Mouse (Mus musculus) erythroid progenitor cell, adult 5-6 weeks (primary cell): ENCODE data around the gene Gm49355. TPM values are rescaled to one million over a fixed set of nuclear protein-coding genes. Genes with fewer than 3 reads are reported as not detected.
"Not testable (repeated sequence)": the region's sequence is repeated elsewhere in the genome, so short reads cannot be mapped to it uniquely, and the experiment has no call there.

ENCODE experiments used
- ATAC-seq: replicated peaks from 2 replicates; pipeline ENCODE4 v1.8.0; 2016; ENCODE audit warnings: moderate number of reproducible peaks, mild to moderate bottlenecking, moderate TSS enrichment, inconsistent platforms; ENCODE audit not compliant: poor library complexity, low FRiP score, severe bottlenecking
- total RNA-seq, 2 experiments: library from RNA; stranded (forward) in 1 of 2; stranded (reverse) in 1 of 2; fragments of 150-400 nt in 1 of 2; fragments of 186-747, 209-891 nt in 1 of 2; gene quantifications; 2 replicates each; pipeline versions ENCODE4 v1.2.3 to v1.2.4; 2015 to 2017; ENCODE audit warnings: low replicate concordance in 2 of 2

Gm49355 gene
- total RNA-seq (2015; ENCODE audit: low replicate concordance): not detected in 2 replicates
- not detected in 2 replicates for total RNA-seq (2017; ENCODE audit: low replicate concordance)

DNA sequence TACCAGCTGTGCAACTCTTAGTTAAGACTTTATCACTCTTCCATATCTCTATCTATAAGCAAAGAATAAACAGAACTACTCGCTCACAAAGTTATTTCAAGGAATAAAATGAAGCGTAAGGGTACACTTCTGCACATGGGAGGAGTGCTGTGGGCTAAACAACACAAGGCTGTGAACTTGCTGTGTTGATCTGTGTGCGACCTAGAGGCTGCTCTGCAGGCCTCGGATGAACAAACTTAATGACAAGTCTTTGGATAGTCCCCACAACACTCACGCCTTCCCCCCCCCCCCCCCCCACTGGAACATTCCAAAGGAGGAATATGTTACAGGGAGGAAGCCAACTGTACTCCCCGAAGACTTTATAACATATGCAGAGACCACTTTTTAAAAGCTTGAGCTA is at the start of gene Gm49355:
Gene Gm49355 (plus strand): TSS at position 336 of the 400 bp plus-strand sequence.
- no peak for ATAC-seq

DNA sequence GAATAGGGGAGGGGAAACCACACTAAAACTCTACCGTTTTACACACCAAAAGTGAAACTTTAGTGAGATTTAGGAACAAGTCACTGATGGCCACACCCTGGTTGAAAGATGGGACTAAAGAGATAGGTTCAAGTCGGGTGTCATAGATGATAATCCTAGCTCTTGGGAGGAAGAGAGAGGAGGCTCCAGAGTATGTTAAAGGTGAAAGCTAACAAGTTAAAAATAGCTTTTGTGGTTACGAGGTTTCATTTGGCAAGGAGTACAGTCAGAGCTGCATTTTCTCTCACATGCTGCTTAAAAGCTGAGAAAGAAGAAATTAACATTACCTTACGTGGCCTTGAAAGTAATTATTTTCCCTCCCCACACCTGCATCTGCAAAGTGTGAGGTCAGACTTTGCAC is 40.0 kb upstream of the Gm49355 start:
- ATAC-seq: no peak

DNA sequence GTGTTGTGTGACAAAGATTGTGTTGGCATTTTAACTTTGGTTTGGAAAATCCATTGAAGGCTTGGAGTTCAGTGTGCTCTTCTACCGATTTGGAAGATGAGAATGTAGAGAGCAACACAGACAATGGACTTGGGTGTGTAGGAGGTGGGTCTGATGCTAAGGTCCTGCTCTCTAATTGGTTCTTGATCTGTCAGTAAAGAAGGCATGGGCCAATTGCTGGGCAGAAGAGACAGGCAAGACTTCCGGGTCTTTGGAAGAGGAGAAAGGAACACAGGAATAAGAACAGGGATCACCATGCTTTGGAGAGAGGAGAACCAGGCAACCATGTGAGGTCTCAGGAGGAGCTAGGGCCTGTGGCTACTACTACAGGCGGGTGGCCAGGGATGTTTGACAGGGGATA is 7.7 kb upstream of the Gm49355 start:
- no peak for ATAC-seq

DNA sequence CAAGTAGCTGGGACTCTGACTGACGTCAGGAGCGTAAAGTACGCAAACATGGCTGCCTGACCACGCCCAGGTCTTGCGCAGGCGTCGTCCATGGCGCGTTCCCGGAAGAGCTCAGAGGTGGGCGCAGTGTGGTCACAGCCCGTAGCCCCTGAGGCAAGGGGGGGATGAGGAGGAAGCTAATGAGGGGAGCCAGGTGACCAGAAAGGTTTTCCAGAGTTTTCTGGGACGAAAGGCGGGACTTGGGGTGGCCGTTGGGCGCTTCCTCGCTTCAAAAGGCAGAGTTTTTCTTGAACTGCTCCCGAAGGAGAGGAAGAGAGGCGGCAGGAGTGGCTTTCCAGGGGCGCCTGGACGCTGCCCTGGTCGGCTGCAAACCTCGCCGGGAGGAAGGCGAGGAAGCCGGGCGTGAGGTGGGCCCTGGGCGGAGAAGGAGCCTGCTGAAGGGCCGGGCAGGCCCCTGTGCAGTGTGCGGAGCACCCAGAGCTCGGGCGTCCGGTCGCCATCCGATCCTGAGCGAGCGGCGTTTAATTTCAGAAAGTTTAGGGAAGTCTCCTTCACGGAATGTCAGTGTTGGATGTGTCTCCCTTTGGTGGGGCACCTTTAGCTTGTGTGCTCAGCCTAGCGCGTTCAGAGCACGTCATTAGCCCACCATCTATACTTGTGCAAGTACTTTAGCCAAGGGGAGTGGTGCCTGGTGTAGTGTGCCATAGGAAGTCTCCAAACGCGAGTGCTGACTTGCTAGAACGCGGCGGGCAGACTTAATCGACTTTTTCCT is 551 bp downstream of the Gm49355 start, which contains the start of gene 3830406C13Rik:
Gene 3830406C13Rik (plus strand): TSS at position 33 of the 772 bp plus-strand sequence.
- peak; percentile 90 for ATAC-seq

DNA sequence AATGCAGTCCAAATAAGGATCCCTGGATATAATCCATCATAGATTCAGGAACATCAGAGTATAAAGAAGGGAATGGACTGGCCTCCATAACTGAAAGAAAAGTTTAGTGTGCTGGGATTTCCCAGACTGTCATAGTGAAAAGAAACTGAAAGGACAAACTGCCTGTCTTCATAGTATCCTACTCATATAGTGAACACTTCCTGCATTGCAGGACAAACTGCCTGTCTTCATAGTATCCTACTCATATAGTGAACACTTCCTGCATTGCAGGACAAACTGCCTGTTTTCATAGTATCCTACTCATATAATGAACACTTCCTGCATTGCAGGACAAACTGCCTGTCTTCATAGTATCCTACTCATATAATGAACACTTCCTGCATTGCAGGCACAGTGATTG is 6.0 kb downstream of the Gm49355 start:
- ATAC-seq: not testable (repeated sequence)

DNA sequence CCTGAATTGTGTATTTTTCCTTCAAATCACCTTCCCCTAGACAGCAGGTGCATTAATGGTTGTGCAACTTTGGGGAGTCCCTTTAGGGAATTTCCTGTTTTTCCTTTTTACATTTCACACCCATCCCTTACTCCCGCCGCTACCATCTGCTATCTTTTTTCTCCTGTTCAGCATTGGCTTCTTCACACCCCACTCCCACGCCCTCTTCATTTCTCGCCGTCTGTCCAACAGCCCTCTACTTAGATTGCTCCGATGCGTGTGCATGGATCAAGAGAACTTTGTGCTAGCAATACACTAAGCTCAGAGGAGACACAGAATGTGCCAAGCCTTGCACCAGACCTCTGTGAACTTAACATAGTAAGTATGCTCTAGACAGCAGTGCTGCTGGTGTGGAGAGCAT is 12.6 kb downstream of the Gm49355 start:
- ATAC-seq: no peak

DNA sequence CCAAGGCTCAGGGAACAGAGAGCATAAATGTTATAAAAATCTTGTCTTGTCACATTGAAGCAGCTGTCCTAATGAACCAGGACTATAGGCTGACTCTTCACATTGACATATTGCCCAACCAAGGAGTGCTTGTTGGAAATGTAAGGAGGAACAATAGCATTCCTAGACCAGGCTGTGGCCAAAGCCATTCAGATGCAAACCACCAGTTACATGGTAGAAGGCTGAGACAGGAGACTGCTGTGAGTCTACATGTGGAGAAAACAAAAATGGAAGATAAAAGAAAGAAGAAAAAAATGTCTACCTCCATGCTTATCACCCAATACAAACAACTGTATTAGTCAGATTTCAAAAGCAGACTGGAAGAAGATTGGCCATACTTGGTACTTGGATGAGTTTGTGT is 15.4 kb downstream of the Gm49355 start:
- ATAC-seq: no peak

DNA sequence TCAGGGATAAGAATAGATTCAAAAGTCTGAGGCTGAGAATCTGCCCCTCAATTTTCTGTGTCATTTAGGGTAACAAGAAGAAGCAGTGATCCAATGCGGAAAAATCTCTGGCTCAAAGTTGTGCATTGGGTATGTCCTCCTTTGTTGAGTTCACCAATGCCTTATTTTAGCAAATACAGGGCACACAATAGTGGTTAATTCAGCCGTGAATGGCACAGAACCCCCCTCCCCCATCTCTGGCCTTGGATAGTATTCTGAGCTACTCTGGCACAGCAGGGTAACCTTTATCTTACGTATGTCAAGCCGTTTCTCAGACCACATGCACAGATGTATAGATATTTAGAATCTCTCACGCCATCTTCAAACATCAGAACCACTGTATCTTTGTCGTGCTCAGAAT is 15.9 kb downstream of the Gm49355 start:
- no peak for ATAC-seq

DNA sequence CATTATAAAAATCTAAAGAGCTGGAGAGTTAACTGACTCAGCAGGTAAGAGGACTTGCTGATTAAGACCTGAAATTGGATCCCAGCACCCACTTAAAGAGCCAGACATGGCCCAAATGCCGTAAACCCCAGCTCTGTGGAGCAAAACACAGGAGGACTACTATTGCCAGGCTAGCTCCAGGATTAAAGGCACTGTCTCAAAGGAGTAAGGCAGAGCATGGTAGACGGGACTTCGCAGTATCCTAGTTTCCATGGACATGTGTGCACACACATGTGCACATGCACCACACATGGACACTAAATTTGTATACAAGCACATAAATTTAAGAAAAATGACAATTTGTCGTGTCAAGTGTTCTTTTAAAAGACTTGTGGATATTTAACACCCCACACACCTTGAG is 16.5 kb downstream of the Gm49355 start:
- ATAC-seq: no peak

DNA sequence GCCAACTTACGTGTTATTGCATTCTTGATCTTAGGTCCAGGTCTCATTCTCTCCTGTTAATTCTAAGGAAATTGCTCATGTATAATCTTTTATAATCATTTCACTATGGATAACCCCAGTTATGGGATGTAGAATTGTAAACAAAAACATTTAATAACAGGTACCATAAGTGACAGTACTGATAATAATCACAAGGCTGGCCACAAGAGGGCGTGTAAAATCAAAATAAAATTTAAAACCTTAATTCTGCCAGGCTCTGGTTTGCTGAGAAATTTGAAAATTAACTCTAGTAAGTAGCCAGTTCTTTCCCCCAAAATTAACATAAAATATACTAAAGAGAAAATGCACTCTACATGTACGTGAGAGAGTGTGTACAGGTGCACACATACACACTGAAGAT is 16.9 kb downstream of the Gm49355 start:
- ATAC-seq: no peak

DNA sequence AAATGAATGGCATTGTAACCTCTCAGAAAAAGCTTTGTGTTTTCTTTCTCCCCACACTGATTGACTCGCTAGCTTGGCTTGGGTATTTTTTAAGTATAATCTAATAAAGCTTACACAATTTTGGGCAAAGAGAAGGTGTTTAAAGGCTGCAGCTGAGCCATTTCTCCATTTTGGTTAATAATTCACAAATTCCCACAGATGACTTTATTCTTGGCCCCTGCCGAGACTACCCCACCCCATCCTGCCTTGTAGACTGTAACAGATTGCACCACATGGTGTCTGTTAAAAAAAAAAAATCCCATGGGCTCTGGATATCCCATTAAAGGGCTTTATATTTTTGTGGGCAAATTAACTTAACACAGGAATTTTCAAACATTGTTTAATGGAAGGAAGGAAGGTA is 19.3 kb downstream of the Gm49355 start:
- no peak for ATAC-seq

DNA sequence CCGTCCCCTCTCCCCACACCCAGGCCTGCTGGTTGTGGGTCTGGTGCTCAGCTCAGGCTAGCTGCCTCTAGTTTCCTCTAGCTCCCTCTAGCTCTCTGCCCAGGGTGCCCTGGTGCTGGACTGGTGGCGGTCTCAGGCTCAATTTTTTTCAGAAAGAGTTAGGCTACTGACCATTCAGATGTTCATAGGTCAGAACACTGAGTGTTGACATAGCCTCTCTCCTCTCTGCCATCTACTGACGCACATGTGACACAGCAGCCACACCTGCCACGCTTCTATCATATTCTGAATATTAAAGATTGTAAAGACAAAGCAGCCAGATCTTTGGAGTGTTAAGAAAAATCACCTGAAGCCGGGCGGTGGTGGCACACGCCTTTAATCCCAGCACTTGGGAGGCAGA is 49.8 kb downstream of the Gm49355 start:
- no peak for ATAC-seq

DNA sequence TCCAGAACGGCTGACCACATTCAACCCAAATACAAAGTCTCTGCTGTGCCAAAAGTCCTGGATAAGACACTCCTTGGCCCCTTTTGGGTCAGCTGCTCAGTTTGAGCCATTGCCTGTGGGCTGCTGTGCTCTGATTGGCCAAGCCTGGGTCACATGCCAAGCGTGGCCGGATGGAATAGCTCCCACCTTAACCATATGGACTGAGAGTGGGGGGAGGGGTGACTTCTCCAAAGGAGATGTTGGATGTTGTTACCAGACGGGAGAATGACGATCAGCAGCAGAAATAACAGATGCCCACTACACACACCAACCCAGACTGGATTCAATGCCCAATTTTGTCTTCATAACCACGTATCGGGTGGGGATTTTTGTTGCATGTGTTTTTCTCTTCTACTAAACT is 51.1 kb downstream of the Gm49355 start:
- ATAC-seq: no peak

DNA sequence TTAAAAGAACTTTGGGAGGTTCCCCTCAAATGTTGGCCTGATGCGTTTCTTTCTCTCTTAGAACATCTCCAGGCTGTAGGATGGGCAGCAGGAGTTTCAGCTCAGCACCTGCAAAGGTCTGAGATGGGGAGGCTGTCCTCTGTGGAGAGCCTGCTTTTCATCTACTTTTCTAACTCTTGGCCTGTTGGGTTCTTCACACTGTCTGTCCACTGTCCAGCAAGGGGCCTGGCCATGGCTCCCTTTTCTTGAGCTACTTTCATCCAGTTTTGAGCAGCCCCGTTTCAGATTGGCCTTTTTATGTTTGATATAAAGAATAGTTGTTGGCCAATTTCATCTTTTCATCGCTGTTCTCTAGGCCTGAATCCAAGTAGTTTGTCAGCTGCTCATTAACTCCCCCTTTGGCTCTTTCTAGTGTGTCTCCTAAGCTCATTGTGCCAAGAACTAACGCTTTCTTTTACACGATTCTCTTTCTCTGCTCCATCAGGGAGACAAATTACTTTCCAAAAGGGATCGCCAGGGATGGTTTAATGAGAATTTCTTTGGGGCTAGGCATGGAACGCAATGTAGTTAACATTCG is 53.7 kb downstream of the Gm49355 start:
- no peak for ATAC-seq

DNA sequence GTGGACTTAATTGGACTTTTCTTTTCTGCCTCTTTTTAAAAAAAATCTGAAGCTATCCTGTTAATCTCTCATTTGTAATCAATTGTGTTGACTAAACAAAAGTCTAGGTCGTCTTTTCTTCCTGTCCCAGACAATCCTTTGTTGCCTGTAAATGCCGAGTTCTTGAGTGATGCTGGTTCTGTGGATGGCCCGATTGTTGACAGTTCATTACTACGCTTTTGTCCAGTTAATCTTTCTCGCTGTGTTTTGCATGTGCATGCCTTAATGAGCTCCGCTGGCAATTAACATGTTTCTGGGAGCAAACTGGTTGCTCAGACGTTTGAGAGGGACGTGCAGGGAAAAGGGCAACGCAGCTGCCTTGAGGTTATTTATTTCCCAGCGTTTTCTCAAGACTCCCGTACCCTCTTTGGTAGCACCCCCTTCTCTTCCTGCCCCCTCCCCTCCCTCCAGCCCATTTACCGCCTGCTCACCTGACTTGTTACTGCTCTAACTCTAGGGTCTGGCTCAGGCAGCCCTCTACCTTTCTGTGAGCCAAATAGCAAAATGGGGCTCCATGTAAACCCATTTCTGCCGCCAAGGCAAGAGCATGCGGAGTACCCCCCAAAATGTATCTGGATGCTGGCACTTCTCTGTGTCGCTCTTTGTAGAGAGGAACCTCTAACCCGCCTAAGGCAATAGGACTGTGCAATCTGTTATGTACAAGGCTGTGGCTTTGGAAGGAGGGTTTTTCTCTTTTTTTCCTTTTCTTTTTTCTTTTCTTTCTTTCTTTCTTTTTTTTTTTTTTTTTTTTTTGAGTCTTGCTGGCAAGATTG is 54.4 kb downstream of the Gm49355 start:
- no peak for ATAC-seq

DNA sequence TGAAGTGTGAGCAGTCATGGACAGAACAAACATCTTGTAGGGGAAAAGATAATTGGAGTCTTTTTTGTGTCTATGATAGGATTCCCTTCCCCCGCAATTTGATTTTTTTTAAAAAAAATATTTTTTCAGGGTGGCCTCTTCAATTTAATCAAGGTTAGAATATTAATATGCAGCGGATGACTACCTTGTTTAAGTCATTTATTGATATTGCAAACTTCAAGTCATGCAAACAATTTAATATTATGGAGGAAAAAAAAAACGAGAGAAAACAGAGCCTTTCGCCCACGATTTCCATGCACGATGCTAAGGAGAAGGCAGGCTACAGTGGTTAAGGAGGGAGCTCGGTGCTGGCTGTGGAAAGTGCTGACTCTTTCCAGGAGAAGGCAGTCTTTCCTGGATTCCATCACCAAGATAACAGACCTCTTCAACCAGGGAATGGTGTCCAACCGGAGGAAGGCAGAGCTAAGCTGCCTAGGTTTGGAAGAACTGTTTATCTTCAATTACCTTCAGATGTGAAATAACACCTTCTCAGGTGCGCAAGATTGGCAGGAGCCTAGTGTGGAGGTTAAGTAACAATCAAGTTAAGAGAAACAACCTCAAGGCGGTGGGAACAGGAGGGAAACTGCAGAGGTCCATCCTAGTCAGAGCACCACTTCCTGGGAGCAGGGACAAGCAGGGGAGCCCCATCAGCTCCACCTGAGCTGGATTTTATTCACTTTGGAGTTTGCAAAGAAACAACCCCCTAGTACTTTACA is 55.2 kb downstream of the Gm49355 start:
- ATAC-seq: no peak

DNA sequence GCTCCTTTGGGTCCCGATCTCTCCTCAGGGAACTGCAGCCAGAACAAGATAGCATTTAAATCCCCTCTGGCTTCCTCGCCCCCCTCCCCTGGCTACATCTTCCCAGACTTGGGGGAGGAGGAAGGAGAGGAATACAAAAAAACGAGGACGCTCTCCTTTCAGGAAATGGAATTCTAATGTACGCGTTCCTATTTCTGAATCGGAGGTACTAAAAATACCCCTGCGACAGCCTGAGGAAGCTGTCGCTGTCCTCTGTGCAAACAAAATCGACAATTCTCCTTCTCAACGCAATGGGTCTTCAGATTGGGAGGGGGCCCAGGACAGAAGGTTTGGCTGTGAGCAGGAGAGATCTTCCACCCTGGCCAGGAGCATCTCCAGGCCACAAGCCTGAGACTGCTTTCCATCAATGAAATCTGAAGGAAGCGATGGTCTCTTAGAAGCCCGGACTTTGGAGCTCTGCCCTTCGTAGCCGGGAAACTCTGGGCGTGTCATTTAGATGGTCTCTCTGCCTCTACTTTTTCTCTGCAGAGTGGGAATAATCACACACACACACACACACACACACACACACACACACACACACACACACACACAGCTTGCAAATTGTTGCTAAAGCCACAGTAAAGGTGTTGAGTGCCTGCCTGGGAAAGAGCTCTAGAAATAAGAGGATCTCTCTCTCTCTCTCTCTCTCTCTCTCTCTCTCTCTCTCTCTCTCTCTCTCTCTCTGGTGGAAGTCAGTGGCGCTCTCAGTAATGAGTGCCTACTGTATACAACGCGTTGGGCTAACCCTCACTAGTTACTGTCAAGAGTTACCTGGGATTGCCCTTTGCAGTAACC is 56.7 kb downstream of the Gm49355 start:
- no peak for ATAC-seq

DNA sequence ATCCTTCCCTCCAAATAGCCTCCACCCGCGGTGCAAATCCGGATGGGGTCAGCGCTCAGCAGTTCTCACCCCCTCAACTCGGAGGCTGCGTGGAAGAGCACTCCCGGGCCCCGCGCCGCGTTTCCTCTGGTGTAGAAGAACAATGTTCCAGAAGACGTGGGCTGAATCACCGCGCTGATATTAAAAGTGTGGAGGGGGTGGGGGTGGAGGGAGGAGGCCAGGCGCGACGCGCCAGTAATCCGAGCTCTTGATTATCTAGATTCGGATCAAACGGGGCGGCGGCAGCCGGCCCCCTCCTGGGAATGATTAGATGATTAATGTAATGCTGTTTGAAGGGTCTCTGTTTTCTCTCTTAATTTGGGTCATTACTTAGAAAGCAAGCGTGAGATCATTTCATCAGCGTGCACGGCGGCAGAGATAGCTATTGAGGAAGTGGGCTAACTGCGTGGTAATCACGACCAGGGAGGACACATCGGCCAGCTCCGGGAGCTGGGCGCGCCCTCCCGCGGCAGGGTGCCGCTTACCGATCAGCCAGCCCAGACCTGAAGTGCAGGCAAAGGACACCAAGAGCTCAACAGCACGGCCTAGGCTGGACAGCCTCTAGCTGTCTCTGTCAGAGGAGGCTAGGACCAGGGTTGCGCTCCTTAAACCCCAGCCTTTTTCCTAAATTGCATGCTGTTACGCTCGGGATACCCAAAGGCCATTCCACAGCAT is 57.5 kb downstream of the Gm49355 start:
- ATAC-seq: no peak
